Mouse (Mus musculus) liver (tissue): ENCODE measurements around the gene Pcnx4.

Experiments used
- DNase-seq: peaks from one replicate; pipeline ENCODE4 v3.0.0-alpha.2; 2020; ENCODE audit warnings: mixed read lengths

The Pcnx4 gene

GRCm38 (mm10) chr12:72536021-72536597, at the start of gene Pcnx4:
Gene Pcnx4 (plus strand): TSS chr12:72536383.
- peak; percentile 99 for DNase-seq

GRCm38 (mm10) chr12:72487498-72487897, 48.7 kb upstream of the Pcnx4 start:
- no peak for DNase-seq

GRCm38 (mm10) chr12:72489995-72490394, 46.2 kb upstream of the Pcnx4 start:
- no peak for DNase-seq

- DNase-seq: no peak
Measured at GRCm38 (mm10) chr12:72491063-72491719, 45.0 kb upstream of the Pcnx4 start.

GRCm38 (mm10) chr12:72496866-72497600, 39.1 kb upstream of the Pcnx4 start:
- no peak for DNase-seq

GRCm38 (mm10) chr12:72509606-72510005, 26.6 kb upstream of the Pcnx4 start:
- no peak for DNase-seq

GRCm38 (mm10) chr12:72515446-72515845, 20.7 kb upstream of the Pcnx4 start:
- no peak for DNase-seq

- no peak for DNase-seq
Measured at GRCm38 (mm10) chr12:72518114-72518728, 18.0 kb upstream of the Pcnx4 start.

GRCm38 (mm10) chr12:72519352-72519751, 16.8 kb upstream of the Pcnx4 start:
- DNase-seq: no peak

GRCm38 (mm10) chr12:72519855-72520254, 16.3 kb upstream of the Pcnx4 start:
- no peak for DNase-seq

GRCm38 (mm10) chr12:72520645-72521044, 15.5 kb upstream of the Pcnx4 start:
- peak; percentile 77 for DNase-seq

GRCm38 (mm10) chr12:72525588-72525987, 10.6 kb upstream of the Pcnx4 start:
- DNase-seq: peak; percentile 38

- DNase-seq: no peak
Measured at GRCm38 (mm10) chr12:72532303-72532702, 3.9 kb upstream of the Pcnx4 start.

GRCm38 (mm10) chr12:72533986-72534385, 2.2 kb upstream of the Pcnx4 start:
- no peak for DNase-seq

- DNase-seq: no peak
Measured at GRCm38 (mm10) chr12:72535599-72535998, 584 bp upstream of the Pcnx4 start.

GRCm38 (mm10) chr12:72538571-72538970, 2.4 kb downstream of the Pcnx4 start:
- no peak for DNase-seq

- DNase-seq: no peak
Measured at GRCm38 (mm10) chr12:72554347-72554746, 18.2 kb downstream of the Pcnx4 start.

GRCm38 (mm10) chr12:72564281-72564795, 28.2 kb downstream of the Pcnx4 start:
- no peak for DNase-seq

- peak; percentile 7 for DNase-seq
Measured at GRCm38 (mm10) chr12:72582021-72582420, 45.8 kb downstream of the Pcnx4 start.

GRCm38 (mm10) chr12:72583099-72583498, 46.9 kb downstream of the Pcnx4 start:
- no peak for DNase-seq

GRCm38 (mm10) chr12:72585339-72585738, 49.2 kb downstream of the Pcnx4 start:
- no peak for DNase-seq

- DNase-seq: no peak
Measured at GRCm38 (mm10) chr12:72592991-72593390, 56.8 kb downstream of the Pcnx4 start.

GRCm38 (mm10) chr12:72594001-72594400, 57.8 kb downstream of the Pcnx4 start:
- DNase-seq: no peak
